Mouse (Mus musculus) ES-Bruce4 (cell line): ENCODE results near the gene Rnf43.

ENCODE experiments used
- EP300 ChIP-seq: IDR thresholded peaks from 2 replicates; pipeline ENCODE4 v1.6.1; 2011; ENCODE audit warnings: low read depth, low read length; ENCODE audit not compliant: insufficient read depth
- POLR2A ChIP-seq: IDR thresholded peaks from one replicate; pipeline ENCODE4 v1.8.1; 2011; ENCODE audit warnings: low read length; ENCODE audit not compliant: insufficient read depth

GRCm38 (mm10) chr11:87687246-87688225 is 25.0 kb downstream of the Rnf43 start:
- no peak for TF ChIP-seq POLR2A
- no peak for TF ChIP-seq EP300
